Mouse (Mus musculus) stomach, embryonic 15.5 days (tissue): ENCODE data around the gene Pacsin2. TPM values are rescaled to one million over a fixed set of nuclear protein-coding genes. Genes with fewer than 3 reads are reported as not detected.

Source experiments
- ATAC-seq: fragments of 200-750 bp; cut with Nextera tagmentation; 2 replicates; pipeline ENCODE4 v1.8.0; 2017; ENCODE audit warnings: low read depth, moderate number of reproducible peaks, moderate TSS enrichment; ENCODE audit not compliant: insufficient read depth, low FRiP score
- H3K27ac ChIP-seq: fragments of 300-500 bp; sonication (generic); 2 replicates; pipeline ENCODE4 v1.5.1; 2015; ENCODE audit warnings: mild to moderate bottlenecking, inconsistent platforms
- H3K27me3 ChIP-seq: fragments of 300-500 bp; sonication (generic); replicated peaks from 2 replicates; pipeline ENCODE4 v1.6.1; 2015; ENCODE audit warnings: inconsistent platforms
- H3K36me3 ChIP-seq: fragments of 300-500 bp; sonication (generic); 2 replicates; pipeline ENCODE4 v1.6.1; 2015; ENCODE audit warnings: inconsistent platforms
- H3K4me1 ChIP-seq: fragments of 300-500 bp; sonication (generic); 2 replicates; pipeline ENCODE4 v1.6.1; 2015; ENCODE audit warnings: inconsistent platforms
- H3K4me2 ChIP-seq: fragments of 300-500 bp; sonication (generic); 2 replicates; pipeline ENCODE4 v1.6.1; 2015; ENCODE audit warnings: mild to moderate bottlenecking, inconsistent platforms
- H3K4me3 ChIP-seq: fragments of 300-500 bp; sonication (generic); replicated peaks from 2 replicates; pipeline ENCODE4 v1.5.1; 2015; ENCODE audit warnings: inconsistent platforms
- H3K9ac ChIP-seq: fragments of 300-500 bp; sonication (generic); 2 replicates; pipeline ENCODE4 v1.6.1; 2015; ENCODE audit warnings: inconsistent platforms
- H3K9me3 ChIP-seq: fragments of 300-500 bp; sonication (generic); 2 replicates; pipeline ENCODE4 v1.6.1; 2016; ENCODE audit warnings: inconsistent platforms
- WGBS: fragments of 180-500 bp; shearing (Covaris S2); methylation state at CpG from one replicate; pipeline ENCODE4 v1.1.7; 2015; 5-methylcytosine and 5-hydroxymethylcytosine counted together
- polyA plus RNA-seq: library from polyadenylated mRNA; unstranded; fragments of >200 nt; fragmentation: Nextera tagmentation; extraction: Ambion mirVana; gene quantifications from 2 replicates; pipeline ENCODE4 v1.2.1, GENCODE M21; 2015

Gene Pacsin2
- polyA plus RNA-seq, 1 experiment from 2014 or later, result 64.0 TPM

- peak; percentile 89 for ATAC-seq
- 68% methylated on average over 8 of the region's 8 CpGs for WGBS
- Histone ChIP-seq H3K4me3 (no peak overlapping the region), H3K4me1 (no peaks in the 10 kb centered on the region), H3K27me3 (no peaks in the 10 kb centered on the region), H3K27ac (peak overlapping the region; percentile 49; the same call in 1 of the 2 replicates), H3K4me2 (no peak overlapping the region), H3K36me3 (peaks cover 39% of the 10 kb centered on the region), H3K9ac (no peak overlapping the region), H3K9me3 (no peaks in the 10 kb centered on the region)
Observed at GRCm38 (mm10) chr15:83337903-83338870, 126.2 kb downstream of the Pacsin2 start.

DNA sequence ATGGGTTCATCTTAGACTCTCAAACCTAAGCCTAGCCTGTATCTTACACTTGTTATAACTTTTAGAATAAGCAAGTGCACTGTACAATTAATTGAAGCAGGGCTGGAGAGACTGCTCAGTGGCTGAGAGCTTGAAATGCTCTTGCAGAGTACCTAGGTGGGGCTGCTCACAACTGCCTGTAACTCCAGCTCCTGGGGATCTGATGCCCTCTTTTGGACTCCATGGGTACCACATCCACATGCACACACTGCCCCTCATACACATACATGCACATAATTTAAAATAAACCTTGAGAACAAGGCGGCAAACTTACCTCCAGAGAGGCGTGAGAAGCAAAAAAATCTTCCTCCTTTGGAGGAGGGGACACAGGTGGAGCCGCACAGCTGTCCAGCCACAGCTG is 132.0 kb downstream of the Pacsin2 start:
- Histone ChIP-seq H3K4me1 (no peaks in the 10 kb centered on the region), H3K4me3 (no peak overlapping the region), H3K9ac (no peak overlapping the region), H3K27me3 (no peaks in the 10 kb centered on the region), H3K36me3 (peaks cover 67% of the 10 kb centered on the region), H3K27ac (no peak overlapping the region), H3K9me3 (no peaks in the 10 kb centered on the region), H3K4me2 (no peak overlapping the region)
- no peak for ATAC-seq
- WGBS, result 78% methylated on average over 3 of the region's 3 CpGs

DNA sequence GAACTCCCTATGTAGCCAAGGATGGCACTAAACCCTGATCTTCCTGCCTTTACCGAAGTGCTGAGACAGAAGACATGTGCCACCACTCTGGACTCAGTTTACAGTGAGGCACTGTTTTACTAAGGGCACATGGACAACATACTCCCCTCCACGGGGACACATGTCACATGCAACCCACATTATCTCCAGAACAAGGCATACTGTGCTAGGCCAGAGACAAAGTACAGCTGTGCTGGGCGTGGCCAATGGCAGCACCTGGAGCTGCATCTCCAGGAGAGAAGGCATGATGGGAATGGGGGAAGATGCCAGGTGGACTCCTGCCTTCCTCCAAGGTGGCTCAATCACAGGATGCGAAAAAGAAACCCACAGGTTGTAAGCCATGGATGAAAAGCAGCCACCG is 135.5 kb downstream of the Pacsin2 start:
- Histone ChIP-seq H3K36me3 (peaks cover 58% of the 10 kb centered on the region), H3K4me1 (no peaks in the 10 kb centered on the region), H3K4me2 (no peak overlapping the region), H3K27me3 (no peaks in the 10 kb centered on the region), H3K9ac (no peak overlapping the region), H3K27ac (no peak overlapping the region), H3K9me3 (no peaks in the 10 kb centered on the region), H3K4me3 (no peak overlapping the region)
- ATAC-seq, result no peak
- 84% methylated on average over 5 of the region's 5 CpGs for WGBS

Other genes starting within 250 kb of the Pacsin2 start
- gene A4galt, start 212.8 kb downstream of the Pacsin2 start, polyA plus RNA-seq, result 9.2 and 9.4 TPM in 2 replicates
- 63.0 and 72.4 TPM in 2 replicates for gene Arfgap3, start 114.4 kb downstream of the Pacsin2 start, polyA plus RNA-seq
- 19.8 and 20.1 TPM in 2 replicates for gene Ttll1, start 46.3 kb upstream of the Pacsin2 start, polyA plus RNA-seq
- gene Bik, start 62.3 kb upstream of the Pacsin2 start, polyA plus RNA-seq, result 5.8 TPM in 2 replicates
- gene Tspo, start 99.0 kb upstream of the Pacsin2 start, polyA plus RNA-seq, result 94.5 and 118 TPM in 2 replicates
- 33.6 and 35.4 TPM in 2 replicates for gene Mcat, start 99.2 kb upstream of the Pacsin2 start, polyA plus RNA-seq
- gene Ttll12, start 130.6 kb upstream of the Pacsin2 start, polyA plus RNA-seq, result 30.6 and 33.6 TPM in 2 replicates